Mouse (Mus musculus) natural killer cell, adult 2 months (primary cell): ENCODE measurements around the gene Fut1.
A peak's percentile ranks its signal among the peaks of the same experiment; 100 is the strongest.
"Not testable (repeated sequence)": the region's sequence is repeated elsewhere in the genome, so short reads cannot be mapped to it uniquely, and the experiment has no call there.

Experiments
- DNase-seq, 2 experiments: peaks; one replicate each; pipeline ENCODE4 v3.0.0; 2022; ENCODE audit warnings: low spot score in 2 of 2

Gene Fut1

DNA sequence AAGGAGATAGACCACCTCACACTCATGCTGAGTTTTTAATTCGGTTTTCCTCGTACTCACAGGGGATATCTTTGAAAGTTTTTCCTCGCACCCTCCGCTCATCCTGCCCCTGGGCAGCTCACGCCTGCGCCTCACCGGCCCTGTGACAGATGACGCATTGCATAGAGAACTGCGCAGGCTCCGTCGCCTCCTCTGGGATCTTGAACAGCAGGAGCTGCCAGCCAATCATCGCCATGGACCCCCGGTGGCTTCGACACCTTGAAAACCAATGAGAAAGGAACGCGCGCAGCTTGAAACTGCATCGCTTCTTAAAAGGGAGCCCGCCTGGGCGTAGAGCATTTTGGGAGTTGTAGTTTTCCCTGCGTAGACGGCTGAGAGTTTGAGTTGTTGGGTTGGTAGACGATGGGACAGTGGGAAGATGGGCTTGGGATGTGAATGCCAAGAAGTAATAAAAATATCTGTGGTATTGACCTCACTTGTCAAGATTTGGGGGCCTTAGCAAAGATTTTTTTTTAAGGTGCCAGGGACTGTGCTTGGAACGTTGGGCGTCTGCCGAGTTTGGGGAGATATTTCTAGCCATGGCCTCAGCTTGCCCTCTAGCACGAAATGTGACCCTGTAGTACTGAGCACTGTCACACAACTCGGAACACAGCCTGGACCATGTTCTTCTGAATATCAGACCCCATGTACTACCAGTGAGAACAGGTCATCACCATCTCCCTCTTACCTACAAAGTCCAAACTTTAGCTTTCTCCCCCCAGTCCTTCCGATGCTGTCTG is 21.7 kb downstream of the Fut1 start:
- no peak for DNase-seq

DNA sequence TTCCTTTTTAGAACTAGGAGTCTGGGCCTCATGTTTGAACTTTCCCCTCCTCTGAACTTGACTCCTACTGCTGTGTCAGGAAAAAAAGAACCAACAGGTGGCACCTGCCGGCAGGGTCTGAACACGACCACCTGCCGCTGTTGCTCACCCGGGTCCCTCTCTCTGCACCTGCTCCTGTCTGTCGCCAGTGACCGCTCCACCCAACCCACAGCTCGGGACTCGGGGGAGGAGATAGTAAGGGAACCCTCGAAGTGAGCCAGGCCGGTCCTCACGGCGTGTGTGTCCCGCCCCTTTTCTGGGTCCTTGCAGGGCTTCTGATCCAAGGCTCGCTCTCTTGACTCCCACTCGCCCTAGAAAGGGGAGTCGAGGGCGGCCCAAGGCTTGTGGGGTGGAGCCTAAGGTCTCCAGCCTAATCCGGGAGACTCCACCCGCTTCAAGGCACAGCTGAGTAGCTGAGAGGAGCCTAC is 22.5 kb downstream of the Fut1 start, which contains the start of gene Mamstr:
Gene Mamstr (plus strand): TSS at position 417 of the 467 bp plus-strand sequence.
- no peak for DNase-seq

DNA sequence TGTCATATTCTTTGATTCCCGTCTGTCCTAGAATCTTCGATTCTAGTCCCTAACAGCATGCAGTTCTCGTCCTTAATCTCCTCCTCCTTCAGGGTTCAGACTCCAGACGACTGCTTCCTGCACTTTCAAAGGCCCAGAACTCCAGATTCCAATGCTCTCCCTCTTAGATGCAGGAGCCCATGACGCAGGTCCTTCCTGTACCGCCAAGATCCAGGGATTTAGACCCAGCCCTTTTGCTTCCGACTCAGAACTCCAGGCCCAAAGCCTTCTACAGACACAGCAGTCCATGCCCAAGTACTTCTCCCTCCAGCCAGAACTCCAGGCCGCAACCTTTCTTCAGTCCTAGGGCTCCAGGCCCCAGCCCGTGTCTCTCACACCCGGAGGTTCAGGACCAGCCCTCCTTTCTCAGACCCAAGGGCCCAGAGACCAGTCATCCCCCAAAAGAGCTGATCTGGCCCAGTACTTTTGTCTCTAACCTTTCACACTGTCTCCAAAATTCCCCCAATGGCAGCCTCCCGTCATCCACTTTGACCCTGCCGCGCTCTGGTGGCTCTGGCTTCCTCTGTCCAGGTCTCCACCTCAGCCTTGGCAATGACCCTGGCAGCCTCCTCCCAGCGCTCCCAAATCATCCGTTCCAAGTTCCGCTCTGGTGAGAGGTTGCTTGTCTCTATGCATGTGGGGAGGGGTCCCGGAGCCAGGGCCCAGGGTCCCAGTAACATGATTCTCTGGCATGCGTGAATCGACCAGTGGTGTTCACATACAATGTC is 23.3 kb downstream of the Fut1 start:
- no peak for DNase-seq

DNA sequence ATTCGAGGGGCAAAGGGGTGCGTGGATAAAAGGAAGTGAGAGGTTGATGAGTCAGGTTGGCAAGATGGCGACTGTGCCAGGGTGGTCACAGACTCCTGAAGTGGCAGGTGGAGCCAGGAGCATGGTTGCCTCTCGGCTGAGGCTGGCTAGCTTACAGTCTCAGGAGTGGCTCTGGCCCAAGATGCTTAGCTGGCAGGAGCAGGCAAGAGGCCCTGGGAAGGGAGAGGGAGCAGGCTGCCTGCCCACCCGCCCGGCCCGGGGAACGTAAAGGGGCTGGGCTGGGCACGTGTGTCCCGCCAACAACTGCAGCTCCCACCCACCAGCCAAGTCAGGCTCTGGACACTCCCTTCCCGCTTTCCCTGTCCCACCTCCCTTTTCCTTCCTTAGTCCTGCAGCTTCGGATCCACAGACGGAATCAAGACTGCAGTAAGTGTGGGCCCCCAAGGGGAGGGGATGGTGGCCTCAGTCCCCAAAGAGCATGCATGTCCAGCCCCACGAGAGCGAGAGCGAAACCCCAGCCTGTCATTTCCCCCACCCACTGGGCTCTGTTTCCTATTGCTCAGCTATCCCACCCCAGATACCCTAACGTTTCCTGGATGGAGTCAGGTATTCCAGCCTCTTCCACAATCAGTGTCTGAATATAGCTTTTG is 24.4 kb downstream of the Fut1 start:
- no peak for DNase-seq

DNA sequence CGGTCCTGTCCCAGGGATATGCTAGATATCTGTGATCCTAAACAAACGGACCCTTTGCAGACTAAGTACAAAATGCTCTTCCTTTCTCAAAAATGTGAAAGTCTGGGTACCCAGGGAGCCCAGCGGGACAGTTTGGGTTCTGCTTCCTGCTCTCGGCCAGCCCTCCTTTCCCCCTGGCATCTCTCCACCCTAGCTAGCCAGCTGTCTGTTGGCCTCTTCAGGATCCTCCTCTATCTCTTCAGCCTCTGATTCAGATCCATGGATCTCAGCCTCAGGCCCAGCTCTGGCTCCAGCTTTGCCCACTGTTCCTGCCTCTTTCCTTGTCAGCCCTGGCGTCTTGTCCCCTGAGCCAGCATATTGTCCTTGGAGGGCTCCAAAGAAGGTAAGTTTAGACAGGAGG is 25.0 kb downstream of the Fut1 start:
- DNase-seq = no peak

DNA sequence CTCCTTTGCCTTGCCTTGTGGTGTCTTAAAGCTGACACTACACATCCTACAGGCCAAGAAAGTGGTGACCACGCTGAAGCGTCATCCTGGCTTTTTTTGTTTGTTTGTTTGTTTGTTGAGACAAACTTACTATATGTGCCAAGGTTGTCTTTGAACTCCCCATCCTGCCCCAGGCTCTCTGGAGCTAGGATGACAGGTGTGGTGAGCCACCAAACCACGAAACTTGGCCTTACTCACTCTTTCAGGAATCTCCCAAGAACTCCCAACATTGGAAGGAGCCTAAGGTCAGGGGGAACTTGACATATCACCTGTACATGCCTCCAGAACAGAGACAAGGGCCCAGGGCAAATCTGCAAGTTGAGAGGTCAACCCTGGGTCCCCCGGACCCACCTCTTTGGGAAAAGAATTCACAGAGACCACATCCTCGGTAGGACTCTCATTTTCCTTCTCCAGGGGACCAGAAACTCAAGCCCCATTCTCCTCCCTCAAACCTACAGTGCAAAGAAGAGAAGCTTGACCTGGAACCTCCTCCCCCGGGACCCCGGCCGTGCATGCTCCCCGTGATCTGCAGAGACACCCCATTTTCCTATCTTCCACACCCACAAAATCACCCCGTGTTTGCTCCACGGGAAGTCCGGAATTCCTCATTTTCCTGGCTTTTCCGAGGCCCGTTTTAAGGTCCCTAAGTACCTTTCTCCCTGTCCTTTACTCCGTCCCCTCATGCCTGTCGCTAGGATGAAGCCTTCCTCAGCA is 25.6 kb downstream of the Fut1 start:
- no peak for DNase-seq

DNA sequence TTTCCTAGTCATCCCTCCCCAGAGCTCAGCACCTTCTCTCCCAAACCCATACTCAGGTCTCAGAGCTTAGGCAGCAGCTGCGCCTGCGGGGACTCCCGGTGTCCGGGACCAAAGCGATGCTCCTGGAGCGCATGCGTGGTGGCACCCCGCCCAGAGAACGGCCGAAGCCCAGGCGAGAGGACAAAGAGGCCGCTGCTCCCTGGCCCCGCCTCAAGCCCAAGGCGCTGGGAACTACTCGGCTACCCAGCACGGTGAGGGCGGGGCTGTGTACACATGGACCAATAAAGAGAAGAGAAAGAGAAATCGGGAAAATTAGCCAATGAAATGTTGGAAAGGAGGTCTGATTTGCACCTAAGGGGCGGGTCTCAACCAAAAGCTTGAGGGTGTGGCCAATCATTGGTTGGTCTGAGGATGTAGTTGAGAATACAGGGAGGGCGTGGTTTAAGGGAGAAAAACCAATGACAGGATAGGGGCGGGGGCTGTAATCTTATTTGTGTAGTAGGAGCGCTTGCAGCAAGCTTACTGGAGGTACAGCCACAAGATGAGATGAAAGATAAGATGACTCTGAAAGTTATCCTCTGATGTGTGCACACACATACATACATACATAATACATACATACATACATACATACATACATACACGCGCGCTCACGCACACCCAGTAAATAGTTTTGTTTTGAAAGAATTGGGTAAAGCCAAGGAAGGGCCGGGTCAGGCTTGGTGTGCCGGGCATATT is 26.5 kb downstream of the Fut1 start:
- DNase-seq = peak; percentile 74 to 77

DNA sequence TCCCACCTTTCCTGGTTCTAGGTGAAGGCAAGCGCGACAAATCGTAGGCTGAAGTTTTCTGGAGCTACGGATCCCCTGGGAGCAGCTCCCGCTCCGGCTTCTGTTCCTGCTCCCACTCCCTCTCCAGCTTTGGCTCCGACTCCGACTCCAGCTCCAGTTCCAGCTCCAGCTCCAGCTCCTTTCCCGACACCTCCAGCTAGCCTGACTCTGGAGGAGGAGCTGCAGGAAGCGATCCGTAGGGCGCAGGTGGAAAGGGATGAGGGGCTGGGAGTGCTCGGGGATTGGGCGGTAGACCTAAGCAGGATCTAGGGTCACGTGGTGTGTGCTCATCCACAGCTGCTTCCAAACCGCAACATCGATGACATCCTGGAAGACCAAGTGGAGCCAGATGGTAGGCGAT is 27.1 kb downstream of the Fut1 start:
- DNase-seq = no peak

DNA sequence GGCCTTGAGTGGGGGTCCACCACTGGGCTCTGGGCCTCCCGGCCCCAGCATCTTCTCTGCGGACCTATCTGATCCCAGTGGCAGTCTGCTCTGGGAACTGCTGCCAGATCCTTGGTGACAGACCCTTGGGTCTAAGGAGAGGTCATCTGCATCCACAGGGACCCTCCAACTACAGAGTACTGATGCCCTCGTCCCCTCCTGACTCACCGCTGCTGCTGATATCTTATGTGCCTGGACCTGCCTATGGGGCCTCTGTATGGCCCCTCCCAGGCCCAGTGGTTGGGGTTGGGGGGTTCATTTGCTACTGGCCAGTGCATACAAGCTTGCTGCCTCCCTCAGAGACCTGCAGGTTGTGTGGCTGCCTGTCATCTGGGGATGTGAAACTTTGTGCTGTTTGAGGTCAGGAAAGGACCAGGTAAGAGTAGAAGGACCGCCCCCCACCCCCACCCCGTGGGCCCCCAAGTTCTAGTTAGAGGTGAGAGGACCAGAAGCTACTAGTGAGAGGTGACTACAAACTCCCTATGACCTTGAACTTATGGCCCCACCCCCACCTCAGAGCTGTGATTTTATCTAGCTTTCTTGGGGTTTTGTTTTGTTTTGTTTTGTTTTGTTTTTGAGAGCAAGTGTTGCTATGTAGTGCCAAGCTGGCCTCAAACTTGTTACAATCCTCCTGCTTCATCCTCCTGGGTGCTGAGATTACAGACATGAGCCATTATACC is 27.9 kb downstream of the Fut1 start:
- DNase-seq = no peak

DNA sequence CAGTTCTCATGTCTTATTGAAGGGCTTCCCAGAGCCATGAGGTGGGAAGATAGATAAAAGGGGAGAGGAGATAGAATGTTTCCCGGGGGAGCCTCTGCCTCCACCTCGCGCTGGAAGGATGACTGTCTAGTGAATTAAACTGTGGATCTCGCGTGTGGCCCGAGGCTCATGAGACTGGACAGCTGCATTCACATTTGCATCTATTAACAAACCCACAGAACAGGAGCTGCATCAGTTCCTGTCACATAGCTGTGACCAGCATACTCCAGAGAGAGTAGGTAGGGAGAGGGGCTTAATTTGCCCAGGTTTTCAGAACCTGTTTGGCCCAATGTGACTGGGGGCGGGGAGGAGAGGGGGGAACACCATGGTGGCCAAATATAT is 28.5 kb downstream of the Fut1 start:
- DNase-seq = no peak

DNA sequence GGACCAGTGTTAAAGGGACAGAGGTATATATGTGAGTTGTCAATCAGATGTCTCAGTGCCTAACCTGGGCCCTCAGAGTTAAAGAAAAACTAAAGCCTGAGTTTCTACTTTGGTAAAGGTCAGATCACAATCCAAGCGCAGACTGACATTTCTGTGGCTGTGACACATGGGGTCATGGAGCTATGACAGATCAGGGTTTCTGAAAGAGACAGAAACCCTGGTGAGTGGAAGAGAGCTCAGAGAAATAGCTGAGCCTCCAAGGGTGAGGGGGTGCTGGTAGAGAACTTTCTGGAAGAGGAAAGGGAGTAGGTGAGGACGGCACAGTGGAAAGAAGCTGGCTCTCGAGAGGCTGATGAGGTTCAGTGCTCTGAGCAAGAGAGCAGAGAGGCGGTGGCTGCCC is 29.6 kb downstream of the Fut1 start:
- no peak for DNase-seq

DNA sequence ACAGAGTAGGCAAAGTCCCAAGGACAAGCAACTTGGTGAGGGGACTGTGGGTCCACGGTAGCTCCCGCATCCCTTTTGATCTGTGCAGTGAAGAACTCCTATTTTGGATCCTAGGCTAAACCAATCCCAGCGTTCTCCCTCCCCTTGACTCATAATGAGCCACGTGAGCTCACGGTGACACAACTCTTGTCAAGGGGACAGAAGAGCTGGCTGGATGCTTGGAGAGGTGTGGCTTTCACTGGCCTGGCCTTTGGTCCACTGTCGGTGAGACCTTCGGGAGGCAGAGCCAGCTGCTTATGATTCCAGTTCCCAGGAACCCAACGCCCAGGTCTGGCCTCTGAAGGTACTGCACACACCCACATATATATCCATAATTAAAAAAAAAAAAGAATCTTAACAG is 32.3 kb downstream of the Fut1 start:
- DNase-seq = no peak

DNA sequence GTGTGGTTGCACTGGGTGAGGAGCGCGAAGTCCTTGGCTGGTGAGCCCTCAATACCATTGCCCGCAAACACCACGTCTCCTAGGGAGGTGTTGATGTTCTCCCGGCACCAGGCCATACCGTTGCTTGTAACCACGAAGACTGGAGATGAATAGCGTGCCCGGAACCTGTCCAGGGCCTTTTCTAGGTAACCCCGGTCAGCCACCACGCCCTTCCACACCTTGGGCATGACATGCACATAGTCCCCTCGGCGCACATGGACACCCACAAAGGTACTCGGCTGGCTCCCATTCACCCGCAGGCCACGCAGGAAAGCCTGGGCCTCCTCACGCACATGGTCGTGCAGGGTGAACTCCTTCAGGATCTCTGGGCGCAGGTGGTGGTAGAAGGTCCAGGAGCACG is 33.4 kb downstream of the Fut1 start:
- DNase-seq = not testable (repeated sequence)

DNA sequence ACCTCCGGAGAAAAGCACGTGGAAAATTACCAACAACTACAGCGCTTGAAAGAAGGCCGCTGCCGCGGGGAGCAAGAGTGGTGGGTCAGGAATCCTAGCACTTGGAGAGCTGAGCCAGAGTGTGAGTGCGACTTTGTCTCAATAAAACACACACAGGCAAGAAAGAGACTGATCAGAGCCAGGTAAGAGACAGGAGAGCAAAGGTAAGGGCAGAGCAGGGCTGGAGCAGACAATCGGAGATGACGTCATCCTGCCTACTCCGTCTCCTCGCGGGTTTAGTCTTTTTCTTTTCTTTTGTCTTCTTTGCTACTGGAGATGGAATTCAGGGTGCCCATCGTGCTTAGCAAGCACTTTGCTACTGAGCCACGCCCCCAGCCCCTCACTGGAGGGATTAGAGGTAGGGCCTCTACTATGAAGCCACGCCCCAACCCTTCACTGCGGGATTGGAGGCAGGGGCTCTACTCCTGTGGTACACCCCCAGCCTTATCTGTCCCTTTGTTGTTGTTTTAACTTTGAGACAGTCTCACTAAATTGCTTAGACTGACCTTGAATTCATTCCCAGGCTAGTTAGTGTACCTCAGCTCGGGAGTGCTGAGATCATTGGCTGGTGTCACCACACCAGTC is 37.4 kb downstream of the Fut1 start:
- no peak for DNase-seq

DNA sequence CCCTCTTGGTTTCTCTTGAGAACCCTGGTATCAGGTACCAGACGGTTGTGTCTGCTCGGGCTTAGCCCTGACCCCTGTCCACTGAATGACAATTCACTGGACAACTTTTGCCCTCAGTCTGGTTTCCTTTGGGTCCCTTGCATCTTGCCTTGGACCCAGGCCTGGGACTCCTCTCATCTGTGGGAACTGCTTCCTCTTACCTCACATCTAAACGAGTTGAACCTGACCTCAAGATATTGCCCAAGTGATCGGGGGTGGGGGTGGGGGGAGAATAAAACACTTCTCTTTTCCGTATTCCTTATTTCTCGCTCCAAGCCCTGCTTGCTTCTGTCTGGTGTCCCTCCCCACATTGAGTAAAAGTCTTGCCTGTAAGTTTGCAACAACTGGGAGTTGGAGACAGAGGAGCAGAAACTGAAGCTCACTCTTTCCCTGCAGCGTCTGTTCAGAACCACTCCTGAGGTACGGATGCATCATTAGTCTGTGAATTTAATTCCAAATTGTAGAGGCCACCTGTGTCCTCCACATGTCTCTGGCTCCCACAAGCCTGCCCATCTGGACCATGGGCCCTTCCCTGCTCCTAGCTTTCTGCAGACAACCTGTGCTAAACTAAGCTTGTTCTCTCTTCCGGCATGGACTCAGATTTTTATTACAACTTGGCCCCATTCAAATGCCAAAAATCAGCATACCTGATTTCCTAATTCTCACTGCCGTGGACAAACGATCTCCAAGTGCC is 43.8 kb downstream of the Fut1 start:
- DNase-seq = no peak

DNA sequence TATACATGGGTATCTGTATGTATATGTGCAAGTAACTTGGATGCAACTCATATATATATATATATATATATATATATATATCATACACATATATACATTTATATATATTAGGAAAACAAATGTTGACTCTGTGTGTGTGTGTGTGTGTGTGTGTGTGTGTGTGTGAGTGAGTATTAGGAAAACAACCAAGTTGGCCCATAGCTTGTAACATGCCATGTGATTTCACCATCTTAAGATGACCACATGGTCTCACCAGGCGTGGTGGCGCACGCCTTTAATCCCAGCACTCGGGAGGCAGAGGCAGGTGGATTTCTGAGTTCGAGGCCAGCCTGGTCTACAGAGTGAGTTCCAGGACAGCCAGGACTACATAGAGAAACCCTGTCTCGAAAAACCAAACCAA is 44.6 kb downstream of the Fut1 start:
- DNase-seq = not testable (repeated sequence)

DNA sequence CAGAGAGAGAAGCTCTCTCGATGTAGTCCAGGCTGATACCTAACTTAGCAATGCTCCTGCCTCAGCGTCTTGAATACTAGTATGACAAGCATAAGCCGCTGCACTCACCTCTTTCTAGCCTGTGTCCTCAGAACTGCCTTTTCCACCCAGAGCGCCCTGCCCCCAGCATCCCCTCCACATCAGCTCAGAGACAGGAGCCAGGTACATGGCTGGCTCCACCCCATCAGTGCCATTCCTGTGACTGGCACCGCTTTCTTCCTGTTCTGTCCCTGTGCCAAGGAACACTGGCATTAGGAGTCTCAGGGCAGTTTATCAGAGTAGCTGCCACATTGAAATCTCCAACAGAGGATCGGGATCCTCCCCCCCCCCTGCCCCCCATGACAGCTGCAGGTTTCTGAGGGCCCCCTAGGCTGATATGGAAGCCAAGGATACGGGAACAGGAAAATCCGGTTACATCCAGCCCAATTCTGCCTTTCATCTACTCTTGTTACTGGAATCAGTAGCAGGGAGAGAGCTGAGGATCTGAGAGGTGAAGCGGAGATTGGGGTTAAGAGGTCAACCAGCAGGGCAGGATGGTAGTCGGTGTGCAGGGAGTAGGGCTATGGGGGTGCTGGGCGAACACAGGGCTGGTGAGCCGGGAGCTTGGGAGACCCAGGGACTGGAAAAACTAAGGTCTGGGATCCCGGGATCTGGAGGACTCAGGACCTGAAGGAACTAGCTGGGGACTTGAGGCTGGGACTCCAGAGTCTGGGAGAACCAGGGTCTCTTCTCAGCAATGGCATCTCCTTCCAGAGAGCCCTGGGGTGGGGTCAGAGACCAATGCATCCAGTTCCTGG is 48.4 kb downstream of the Fut1 start:
- DNase-seq = no peak

DNA sequence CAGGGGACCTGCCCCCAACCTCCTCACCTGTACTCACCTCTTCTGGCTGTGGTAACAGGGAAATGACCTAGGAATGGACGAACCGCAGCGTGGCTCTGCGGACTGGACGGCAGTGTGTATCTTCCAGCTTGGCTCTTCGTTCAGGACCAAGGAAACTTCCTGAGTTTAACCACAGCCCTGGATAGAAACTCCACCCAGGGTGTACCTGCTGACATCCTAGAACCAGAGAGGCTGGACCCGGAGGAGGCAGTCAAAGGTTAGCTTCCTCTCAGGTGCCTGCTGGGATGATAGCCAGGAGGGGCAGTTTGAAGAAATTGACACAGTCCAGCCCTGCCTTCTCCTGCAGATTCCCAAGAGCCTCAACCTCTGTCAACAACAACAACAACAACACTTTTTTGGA is 49.1 kb downstream of the Fut1 start, which contains the start of gene Fut2:
Gene Fut2 (minus strand): TSS at position 234 of the 400 bp plus-strand sequence.
- no peak for DNase-seq
